Mouse (Mus musculus): Measurements from ENCODE around the gene Kcnt2. TPM values are rescaled to one million over a fixed set of nuclear protein-coding genes. Genes with fewer than 3 reads are reported as not detected.

The Kcnt2 gene
- polyA plus RNA-seq, 1 experiment from 2014 or later = 0.74 TPM

DNA sequence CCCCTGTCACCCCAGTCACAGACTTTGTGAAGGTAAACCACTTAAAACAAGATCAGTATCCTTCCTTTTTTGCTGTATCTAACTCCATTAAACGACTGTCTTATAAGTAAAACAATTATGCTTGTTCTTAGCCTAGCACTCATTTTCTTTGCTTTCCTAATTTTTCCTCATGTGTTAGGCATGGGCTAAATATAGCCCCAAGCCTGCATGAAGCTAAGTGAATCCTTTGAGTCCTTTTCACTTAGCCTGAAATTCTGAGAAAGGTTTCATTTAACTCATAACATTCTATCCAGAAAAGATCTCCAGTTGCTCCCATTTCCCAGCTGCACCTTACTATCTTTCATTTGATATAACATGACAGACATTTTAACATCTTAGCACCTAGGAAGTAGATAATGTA is 127.6 kb downstream of the Kcnt2 start:
- 51% methylated on average over 1 of the region's 1 CpGs for WGBS
- no peaks in the 10 kb centered on the region for H3K4me1 ChIP-seq (ENCODE audit: control insufficient read depth in 2 of 2, insufficient read depth in 2 of 2, low read length in 2 of 2)
- H3K4me2 ChIP-seq (ENCODE audit: low read length) = no peak overlapping the region
- H3K4me3 ChIP-seq (ENCODE audit: control insufficient read depth in 1 of 2, insufficient read depth in 1 of 2, low read depth in 1 of 2, low read length in 2 of 2) = no peak overlapping the region
- H3K27ac ChIP-seq (replicated peaks in 1 of 2; ENCODE audit: control insufficient read depth in 1 of 2, insufficient read depth in 1 of 2, low read depth in 2 of 2, low read length in 2 of 2) = no peak overlapping the region
- ATAC-seq (ENCODE audit: insufficient number of reproducible peaks, insufficient read depth, low FRiP score, low read depth) = no peak
- no peak overlapping the region for H3K9ac ChIP-seq (ENCODE audit: low read length)
- H3K9me3 ChIP-seq (ENCODE audit: control insufficient read depth, low read length) = no peaks in the 10 kb centered on the region
- no peaks in the 10 kb centered on the region for H3K27me3 ChIP-seq (ENCODE audit: control insufficient read depth, insufficient read depth, low read length)
- no peaks in the 10 kb centered on the region for H3K36me3 ChIP-seq (ENCODE audit: control insufficient read depth, insufficient read depth, low read length)

DNA sequence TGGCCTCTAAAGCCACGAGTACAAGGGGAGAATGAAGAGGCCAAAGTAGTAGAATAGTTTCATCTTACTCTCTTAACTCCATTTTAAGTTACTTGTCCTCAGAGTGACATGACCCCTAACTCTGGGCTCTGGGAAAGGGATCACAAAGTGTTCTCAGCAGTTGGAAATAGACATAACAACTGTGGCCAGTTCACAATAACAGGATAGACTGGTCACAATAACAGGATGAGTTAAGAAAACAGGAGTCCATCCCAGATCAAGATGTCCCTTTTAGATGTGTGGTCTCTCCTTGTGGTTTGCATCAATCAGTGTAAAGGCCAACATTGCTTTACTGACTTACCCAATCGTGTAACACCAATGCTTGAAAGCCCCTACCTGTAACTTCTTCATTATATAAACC is 132.8 kb downstream of the Kcnt2 start:
- Histone ChIP-seq H3K36me3 (ENCODE audit: control insufficient read depth, insufficient read depth, low read length) (no peaks in the 10 kb centered on the region), H3K27ac (replicated peaks in 1 of 2; ENCODE audit: control insufficient read depth in 1 of 2, insufficient read depth in 1 of 2, low read depth in 2 of 2, low read length in 2 of 2) (no peak overlapping the region), H3K4me1 (ENCODE audit: control insufficient read depth in 2 of 2, insufficient read depth in 2 of 2, low read length in 2 of 2) (no peaks in the 10 kb centered on the region), H3K27me3 (ENCODE audit: control insufficient read depth, insufficient read depth, low read length) (no peaks in the 10 kb centered on the region), H3K4me3 (ENCODE audit: control insufficient read depth in 1 of 2, insufficient read depth in 1 of 2, low read depth in 1 of 2, low read length in 2 of 2) (no peak overlapping the region), H3K4me2 (ENCODE audit: low read length) (no peak overlapping the region), H3K9ac (ENCODE audit: low read length) (no peak overlapping the region), H3K9me3 (ENCODE audit: control insufficient read depth, low read length) (no peaks in the 10 kb centered on the region)
- 54% methylated on average over 2 of the region's 2 CpGs for WGBS
- no peak for ATAC-seq (ENCODE audit: insufficient number of reproducible peaks, insufficient read depth, low FRiP score, low read depth)

DNA sequence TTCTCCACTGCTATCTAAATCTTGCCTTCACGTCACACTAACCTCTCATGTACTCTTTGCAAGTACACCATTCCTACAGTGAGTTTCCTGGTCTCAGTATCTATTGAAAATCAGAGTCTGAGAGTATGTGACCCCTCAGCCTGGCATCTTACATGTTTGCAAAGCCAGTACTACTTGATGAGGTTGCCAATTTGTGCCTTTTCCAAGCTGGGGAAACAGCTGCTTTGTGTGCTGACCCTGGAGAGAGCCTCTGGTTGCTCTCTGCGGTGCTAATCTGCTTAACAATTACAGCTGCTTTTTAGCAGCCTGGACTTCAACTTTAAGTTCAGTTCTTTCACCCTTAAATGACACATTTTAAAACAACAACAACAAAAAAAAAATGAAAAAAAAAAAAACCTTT is 133.6 kb downstream of the Kcnt2 start:
- no peak overlapping the region for H3K4me2 ChIP-seq (ENCODE audit: low read length)
- H3K4me3 ChIP-seq (ENCODE audit: control insufficient read depth in 1 of 2, insufficient read depth in 1 of 2, low read depth in 1 of 2, low read length in 2 of 2) = no peak overlapping the region
- H3K4me1 ChIP-seq (ENCODE audit: control insufficient read depth in 2 of 2, insufficient read depth in 2 of 2, low read length in 2 of 2) = no peaks in the 10 kb centered on the region
- no peak overlapping the region for H3K27ac ChIP-seq (replicated peaks in 1 of 2; ENCODE audit: control insufficient read depth in 1 of 2, insufficient read depth in 1 of 2, low read depth in 2 of 2, low read length in 2 of 2)
- no peaks in the 10 kb centered on the region for H3K9me3 ChIP-seq (ENCODE audit: control insufficient read depth, low read length)
- ATAC-seq (ENCODE audit: insufficient number of reproducible peaks, insufficient read depth, low FRiP score, low read depth) = no peak
- WGBS = 40% methylated on average over 2 of the region's 2 CpGs
- H3K36me3 ChIP-seq (ENCODE audit: control insufficient read depth, insufficient read depth, low read length) = no peaks in the 10 kb centered on the region
- no peak overlapping the region for H3K9ac ChIP-seq (ENCODE audit: low read length)
- H3K27me3 ChIP-seq (ENCODE audit: control insufficient read depth, insufficient read depth, low read length) = no peaks in the 10 kb centered on the region

DNA sequence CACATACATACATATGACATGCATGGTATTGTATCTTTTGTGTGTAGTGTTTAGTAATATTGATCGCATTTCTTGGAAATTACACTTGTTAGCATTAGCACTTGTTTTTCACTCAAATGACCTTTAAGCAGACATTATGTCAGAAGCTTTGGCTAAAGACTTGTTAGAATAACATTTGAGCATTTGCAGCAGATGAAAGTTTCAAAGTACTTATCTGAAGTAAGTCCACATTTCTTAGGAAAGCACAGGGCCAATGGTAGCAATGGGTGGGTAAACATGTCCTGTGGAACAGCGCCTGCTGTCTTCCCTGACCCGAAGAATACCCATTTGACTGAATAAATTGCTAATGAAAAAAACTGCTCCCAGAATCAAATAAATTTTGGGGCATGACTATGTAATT is 135.1 kb downstream of the Kcnt2 start:
- no peaks in the 10 kb centered on the region for H3K36me3 ChIP-seq (ENCODE audit: control insufficient read depth, insufficient read depth, low read length)
- ATAC-seq (ENCODE audit: insufficient number of reproducible peaks, insufficient read depth, low FRiP score, low read depth) = no peak
- 90% methylated on average over 3 of the region's 3 CpGs for WGBS
- no peak overlapping the region for H3K27ac ChIP-seq (replicated peaks in 1 of 2; ENCODE audit: control insufficient read depth in 1 of 2, insufficient read depth in 1 of 2, low read depth in 2 of 2, low read length in 2 of 2)
- no peaks in the 10 kb centered on the region for H3K27me3 ChIP-seq (ENCODE audit: control insufficient read depth, insufficient read depth, low read length)
- H3K9me3 ChIP-seq (ENCODE audit: control insufficient read depth, low read length) = no peaks in the 10 kb centered on the region
- no peak overlapping the region for H3K4me3 ChIP-seq (ENCODE audit: control insufficient read depth in 1 of 2, insufficient read depth in 1 of 2, low read depth in 1 of 2, low read length in 2 of 2)
- H3K9ac ChIP-seq (ENCODE audit: low read length) = no peak overlapping the region
- H3K4me2 ChIP-seq (ENCODE audit: low read length) = no peak overlapping the region
- H3K4me1 ChIP-seq (ENCODE audit: control insufficient read depth in 2 of 2, insufficient read depth in 2 of 2, low read length in 2 of 2) = no peaks in the 10 kb centered on the region

DNA sequence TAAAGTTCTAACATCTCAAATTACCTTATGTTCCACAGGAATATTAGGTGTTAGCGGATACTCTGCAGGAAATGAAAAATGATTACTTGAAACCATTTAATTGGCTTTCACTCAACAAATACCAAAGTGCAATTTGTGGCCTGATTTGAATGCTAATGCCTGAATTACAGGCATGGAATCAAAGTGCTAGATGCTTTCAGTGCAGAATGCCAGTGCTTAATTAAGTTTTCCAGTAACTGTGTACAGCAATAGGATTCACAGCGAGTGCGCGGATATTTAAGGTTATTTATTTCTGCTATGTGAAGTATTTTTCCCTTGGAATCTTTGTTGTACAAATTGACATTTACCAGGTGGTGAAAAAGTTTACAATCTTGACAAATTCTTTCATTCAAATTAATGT is 144.3 kb downstream of the Kcnt2 start:
- WGBS = 84% methylated on average over 4 of the region's 4 CpGs
- Histone ChIP-seq H3K4me3 (ENCODE audit: control insufficient read depth in 1 of 2, insufficient read depth in 1 of 2, low read depth in 1 of 2, low read length in 2 of 2) (no peak overlapping the region), H3K9ac (ENCODE audit: low read length) (no peak overlapping the region), H3K4me1 (ENCODE audit: control insufficient read depth in 2 of 2, insufficient read depth in 2 of 2, low read length in 2 of 2) (no peaks in the 10 kb centered on the region), H3K36me3 (ENCODE audit: control insufficient read depth, insufficient read depth, low read length) (no peaks in the 10 kb centered on the region), H3K27ac (replicated peaks in 1 of 2; ENCODE audit: control insufficient read depth in 1 of 2, insufficient read depth in 1 of 2, low read depth in 2 of 2, low read length in 2 of 2) (no peak overlapping the region), H3K4me2 (ENCODE audit: low read length) (no peak overlapping the region), H3K9me3 (ENCODE audit: control insufficient read depth, low read length) (no peaks in the 10 kb centered on the region), H3K27me3 (ENCODE audit: control insufficient read depth, insufficient read depth, low read length) (no peaks in the 10 kb centered on the region)
- ATAC-seq (ENCODE audit: insufficient number of reproducible peaks, insufficient read depth, low FRiP score, low read depth) = no peak

DNA sequence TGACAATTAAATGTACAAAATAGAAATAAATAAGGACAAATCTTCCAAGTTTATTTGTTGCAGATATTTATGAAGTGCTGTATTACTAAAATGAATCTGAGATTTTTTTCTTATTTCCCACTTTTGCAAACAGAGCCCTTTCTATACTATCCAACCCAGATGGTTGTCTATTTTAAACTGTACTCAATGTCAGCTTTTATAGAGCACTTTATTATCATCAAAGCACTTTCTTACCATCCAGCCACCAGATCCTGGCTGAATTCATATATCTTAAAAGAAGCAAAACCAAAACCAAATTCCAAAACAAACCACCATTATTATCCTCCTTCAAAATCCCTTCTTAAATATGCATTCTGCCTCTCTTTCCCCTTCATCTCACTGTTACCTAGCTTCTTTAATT is 151.8 kb downstream of the Kcnt2 start:
- Histone ChIP-seq H3K36me3 (ENCODE audit: control insufficient read depth, insufficient read depth, low read length) (no peaks in the 10 kb centered on the region), H3K9me3 (ENCODE audit: control insufficient read depth, low read length) (no peaks in the 10 kb centered on the region), H3K9ac (ENCODE audit: low read length) (no peak overlapping the region), H3K4me2 (ENCODE audit: low read length) (no peak overlapping the region), H3K27me3 (ENCODE audit: control insufficient read depth, insufficient read depth, low read length) (no peaks in the 10 kb centered on the region), H3K27ac (replicated peaks in 1 of 2; ENCODE audit: control insufficient read depth in 1 of 2, insufficient read depth in 1 of 2, low read depth in 2 of 2, low read length in 2 of 2) (no peak overlapping the region), H3K4me3 (ENCODE audit: control insufficient read depth in 1 of 2, insufficient read depth in 1 of 2, low read depth in 1 of 2, low read length in 2 of 2) (no peak overlapping the region), H3K4me1 (ENCODE audit: control insufficient read depth in 2 of 2, insufficient read depth in 2 of 2, low read length in 2 of 2) (no peaks in the 10 kb centered on the region)
- ATAC-seq (ENCODE audit: insufficient number of reproducible peaks, insufficient read depth, low FRiP score, low read depth) = no peak

DNA sequence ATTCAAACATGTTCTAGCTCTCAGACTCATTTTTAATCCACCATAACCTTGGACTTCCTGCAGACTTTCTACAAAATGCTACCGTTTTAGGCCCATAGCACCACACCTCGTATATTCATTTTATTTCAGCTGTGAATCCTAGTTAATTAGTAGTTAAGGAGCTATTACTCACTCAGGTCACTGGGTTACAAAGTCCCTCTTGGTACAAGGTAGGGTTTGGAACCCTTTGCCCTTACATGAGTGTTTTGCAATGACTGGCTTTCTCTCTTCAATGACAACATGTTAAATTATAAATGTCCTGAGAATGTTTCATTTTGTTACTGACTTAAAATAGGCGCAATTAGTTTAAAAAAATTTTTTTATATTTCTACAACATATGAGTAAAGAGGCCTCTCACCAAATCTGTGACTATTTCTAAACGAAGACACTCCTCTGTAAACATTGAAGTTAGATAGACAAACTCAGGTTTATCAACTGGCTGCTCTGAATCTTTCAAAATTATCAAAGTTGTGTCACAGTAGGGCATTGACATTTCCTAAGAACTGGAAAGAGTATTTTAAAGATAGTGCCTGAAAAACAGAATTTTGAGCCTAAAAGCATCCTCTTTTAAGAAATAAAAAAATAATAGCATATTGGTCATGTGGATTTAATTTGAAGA is 160.8 kb downstream of the Kcnt2 start:
- H3K4me2 ChIP-seq (ENCODE audit: low read length) = no peak overlapping the region
- 77% methylated on average over 4 of the region's 4 CpGs for WGBS
- no peaks in the 10 kb centered on the region for H3K9me3 ChIP-seq (ENCODE audit: control insufficient read depth, low read length)
- no peaks in the 10 kb centered on the region for H3K36me3 ChIP-seq (ENCODE audit: control insufficient read depth, insufficient read depth, low read length)
- H3K9ac ChIP-seq (ENCODE audit: low read length) = no peak overlapping the region
- H3K4me3 ChIP-seq (ENCODE audit: control insufficient read depth in 1 of 2, insufficient read depth in 1 of 2, low read depth in 1 of 2, low read length in 2 of 2) = no peak overlapping the region
- no peak overlapping the region for H3K27ac ChIP-seq (replicated peaks in 1 of 2; ENCODE audit: control insufficient read depth in 1 of 2, insufficient read depth in 1 of 2, low read depth in 2 of 2, low read length in 2 of 2)
- H3K4me1 ChIP-seq (ENCODE audit: control insufficient read depth in 2 of 2, insufficient read depth in 2 of 2, low read length in 2 of 2) = no peaks in the 10 kb centered on the region
- no peaks in the 10 kb centered on the region for H3K27me3 ChIP-seq (ENCODE audit: control insufficient read depth, insufficient read depth, low read length)
- ATAC-seq (ENCODE audit: insufficient number of reproducible peaks, insufficient read depth, low FRiP score, low read depth) = no peak

DNA sequence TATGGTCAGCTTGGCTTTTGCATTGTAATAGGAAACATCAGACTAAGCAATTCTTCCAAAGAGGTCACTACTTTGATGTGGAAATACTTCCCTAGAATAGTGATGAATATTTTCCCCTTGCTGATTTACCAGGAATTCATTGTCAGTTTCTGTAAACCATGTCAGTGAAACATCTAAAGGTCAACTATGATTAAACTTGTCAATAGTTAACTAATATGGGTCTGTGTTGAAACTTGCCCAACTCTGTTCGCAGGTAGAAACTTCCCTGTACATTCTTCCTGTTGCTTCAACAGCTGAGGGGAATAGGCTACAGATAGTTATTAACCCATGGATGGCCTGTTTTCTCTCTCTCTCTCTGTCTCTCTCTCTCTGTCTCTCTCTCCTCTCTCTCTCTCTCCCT is 169.8 kb downstream of the Kcnt2 start:
- no peak for ATAC-seq (ENCODE audit: insufficient number of reproducible peaks, insufficient read depth, low FRiP score, low read depth)
- WGBS = 64% methylated on average over 1 of the region's 1 CpGs
- H3K9me3 ChIP-seq (ENCODE audit: control insufficient read depth, low read length) = no peaks in the 10 kb centered on the region
- H3K4me2 ChIP-seq (ENCODE audit: low read length) = no peak overlapping the region
- no peaks in the 10 kb centered on the region for H3K4me1 ChIP-seq (ENCODE audit: control insufficient read depth in 2 of 2, insufficient read depth in 2 of 2, low read length in 2 of 2)
- H3K4me3 ChIP-seq (ENCODE audit: control insufficient read depth in 1 of 2, insufficient read depth in 1 of 2, low read depth in 1 of 2, low read length in 2 of 2) = no peak overlapping the region
- H3K27me3 ChIP-seq (ENCODE audit: control insufficient read depth, insufficient read depth, low read length) = no peaks in the 10 kb centered on the region
- H3K36me3 ChIP-seq (ENCODE audit: control insufficient read depth, insufficient read depth, low read length) = no peaks in the 10 kb centered on the region
- no peak overlapping the region for H3K9ac ChIP-seq (ENCODE audit: low read length)
- H3K27ac ChIP-seq (replicated peaks in 1 of 2; ENCODE audit: control insufficient read depth in 1 of 2, insufficient read depth in 1 of 2, low read depth in 2 of 2, low read length in 2 of 2) = no peak overlapping the region
